Mouse (Mus musculus) MEL (cell line): ENCODE measurements around the gene Prl3d1.

Experiments used
- CHD2 ChIP-seq: IDR thresholded peaks from 2 replicates; pipeline ENCODE4 v1.6.1; 2011; ENCODE audit warnings: low read length, improper control_type of control experiment
- GABPA ChIP-seq: IDR thresholded peaks from 2 replicates; pipeline ENCODE4 v1.6.1; 2012; ENCODE audit warnings: low read depth, mild to moderate bottlenecking, inconsistent platforms, low read length, improper control_type of control experiment, moderate library complexity
- MAX ChIP-seq: IDR thresholded peaks from 2 replicates; pipeline ENCODE4 v1.6.1; 2011; ENCODE audit warnings: low read length, improper control_type of control experiment
- POLR2A ChIP-seq, 2 experiments: IDR thresholded peaks; 2 replicates each; pipeline ENCODE4 v1.6.1; 2011 to 2012; ENCODE audit warnings: low read length in 2 of 2, mild to moderate bottlenecking in 2 of 2, control low read depth in 1 of 2, improper control_type of control experiment in 1 of 2, low read depth in 1 of 2, moderate library complexity in 1 of 2; ENCODE audit not compliant: control insufficient read depth in 1 of 2, insufficient read depth in 1 of 2, poor library complexity in 1 of 2

GRCm38 (mm10) chr13:27057270-27057669 is 36.7 kb upstream of the Prl3d1 start, which contains the start of gene Prl:
- TF ChIP-seq GABPA, result no peak
- TF ChIP-seq MAX, result no peak
- TF ChIP-seq POLR2A (IDR thresholded peaks at IDR 0.05; ENCODE audit: control insufficient read depth in 1 of 2, insufficient read depth in 1 of 2, low read depth in 1 of 2, low read length in 2 of 2, poor library complexity in 1 of 2), result no peak
- TF ChIP-seq CHD2, result no peak
